Mouse (Mus musculus): ENCODE measurements around the gene Eprs. TPM values are rescaled to one million over a fixed set of nuclear protein-coding genes. Genes with fewer than 3 reads are reported as not detected.

The Eprs gene
- polyA plus RNA-seq, 1 experiment from 2014 or later: 110 TPM

GRCm38 (mm10) chr1:185335231-185335765, 27.5 kb upstream of the Eprs start:
- Histone ChIP-seq H3K27me3 (replicated peaks) (no peaks in the 10 kb centered on the region), H3K4me1 (replicated peaks) (peaks cover 39% of the 10 kb centered on the region), H3K4me2 (no peak overlapping the region), H3K4me3 (no peak overlapping the region), H3K27ac (ENCODE audit: poor library complexity, severe bottlenecking) (no peak overlapping the region), H3K9me3 (replicated peaks) (no peaks in the 10 kb centered on the region), H3K9ac (no peak overlapping the region), H3K36me3 (peaks cover 12% of the 10 kb centered on the region)
- WGBS: 66% methylated on average over 6 of the region's 6 CpGs
- no peak for ATAC-seq (ENCODE audit: insufficient number of reproducible peaks, low FRiP score)

GRCm38 (mm10) chr1:185336535-185336934, 26.3 kb upstream of the Eprs start:
- peaks cover 24% of the 10 kb centered on the region for H3K36me3 ChIP-seq
- H3K9ac ChIP-seq: no peak overlapping the region
- H3K27me3 ChIP-seq (replicated peaks): no peaks in the 10 kb centered on the region
- H3K4me1 ChIP-seq (replicated peaks): peaks cover 39% of the 10 kb centered on the region
- H3K4me3 ChIP-seq: no peak overlapping the region
- no peaks in the 10 kb centered on the region for H3K9me3 ChIP-seq (replicated peaks)
- no peak overlapping the region for H3K27ac ChIP-seq (ENCODE audit: poor library complexity, severe bottlenecking)
- WGBS: 48% methylated on average over 3 of the region's 3 CpGs
- H3K4me2 ChIP-seq: no peak overlapping the region
- ATAC-seq (ENCODE audit: insufficient number of reproducible peaks, low FRiP score): no peak

GRCm38 (mm10) chr1:185342441-185342840, 20.4 kb upstream of the Eprs start:
- H3K27ac ChIP-seq (ENCODE audit: poor library complexity, severe bottlenecking): no peak overlapping the region
- no peaks in the 10 kb centered on the region for H3K9me3 ChIP-seq (replicated peaks)
- 93% methylated on average over 4 of the region's 4 CpGs for WGBS
- H3K27me3 ChIP-seq (replicated peaks): no peaks in the 10 kb centered on the region
- no peak overlapping the region for H3K9ac ChIP-seq
- H3K4me3 ChIP-seq: no peak overlapping the region
- no peak overlapping the region for H3K4me2 ChIP-seq
- peaks cover 76% of the 10 kb centered on the region for H3K36me3 ChIP-seq
- ATAC-seq (ENCODE audit: insufficient number of reproducible peaks, low FRiP score): no peak
- H3K4me1 ChIP-seq (replicated peaks): peaks cover 6% of the 10 kb centered on the region

GRCm38 (mm10) chr1:185343422-185343821, 19.4 kb upstream of the Eprs start:
- no peak for ATAC-seq (ENCODE audit: insufficient number of reproducible peaks, low FRiP score)
- H3K27ac ChIP-seq (ENCODE audit: poor library complexity, severe bottlenecking): no peak overlapping the region
- no peaks in the 10 kb centered on the region for H3K9me3 ChIP-seq (replicated peaks)
- no peak overlapping the region for H3K9ac ChIP-seq
- peaks cover 4% of the 10 kb centered on the region; the same call in 1 of the 2 replicates for H3K4me1 ChIP-seq (replicated peaks)
- peaks cover 84% of the 10 kb centered on the region for H3K36me3 ChIP-seq
- no peak overlapping the region for H3K4me2 ChIP-seq
- WGBS: 79% methylated on average over 8 of the region's 8 CpGs
- H3K27me3 ChIP-seq (replicated peaks): no peaks in the 10 kb centered on the region
- no peak overlapping the region for H3K4me3 ChIP-seq

GRCm38 (mm10) chr1:185346188-185346587, 16.7 kb upstream of the Eprs start:
- Histone ChIP-seq H3K27me3 (replicated peaks) (no peaks in the 10 kb centered on the region), H3K9me3 (replicated peaks) (no peaks in the 10 kb centered on the region), H3K4me3 (no peak overlapping the region), H3K4me2 (no peak overlapping the region), H3K9ac (no peak overlapping the region), H3K27ac (ENCODE audit: poor library complexity, severe bottlenecking) (no peak overlapping the region), H3K36me3 (peaks cover 89% of the 10 kb centered on the region), H3K4me1 (replicated peaks) (no peaks in the 10 kb centered on the region)
- 72% methylated on average over 10 of the region's 10 CpGs for WGBS
- no peak for ATAC-seq (ENCODE audit: insufficient number of reproducible peaks, low FRiP score)

- Histone ChIP-seq H3K4me2 (no peak overlapping the region), H3K9ac (no peak overlapping the region), H3K9me3 (replicated peaks) (no peaks in the 10 kb centered on the region), H3K4me3 (no peak overlapping the region), H3K36me3 (peaks cover 81% of the 10 kb centered on the region), H3K4me1 (replicated peaks) (no peaks in the 10 kb centered on the region), H3K27ac (ENCODE audit: poor library complexity, severe bottlenecking) (no peak overlapping the region), H3K27me3 (replicated peaks) (no peaks in the 10 kb centered on the region)
- WGBS: 91% methylated on average over 14 of the region's 14 CpGs
- no peak for ATAC-seq (ENCODE audit: insufficient number of reproducible peaks, low FRiP score)
These were observed 13.1 kb upstream of the Eprs start for GRCm38 (mm10) chr1:185349741-185350140.

- 94% methylated on average over 4 of the region's 4 CpGs for WGBS
- Histone ChIP-seq H3K27ac (ENCODE audit: poor library complexity, severe bottlenecking) (no peak overlapping the region), H3K4me3 (no peak overlapping the region), H3K36me3 (peaks cover 80% of the 10 kb centered on the region), H3K4me1 (replicated peaks) (no peaks in the 10 kb centered on the region), H3K4me2 (no peak overlapping the region), H3K9ac (no peak overlapping the region), H3K9me3 (replicated peaks) (no peaks in the 10 kb centered on the region), H3K27me3 (replicated peaks) (no peaks in the 10 kb centered on the region)
- ATAC-seq (ENCODE audit: insufficient number of reproducible peaks, low FRiP score): no peak
These were observed 12.2 kb upstream of the Eprs start for GRCm38 (mm10) chr1:185350611-185351010.

GRCm38 (mm10) chr1:185352151-185352550, 10.7 kb upstream of the Eprs start:
- Histone ChIP-seq H3K9me3 (replicated peaks) (no peaks in the 10 kb centered on the region), H3K4me3 (no peak overlapping the region), H3K36me3 (peaks cover 80% of the 10 kb centered on the region), H3K9ac (no peak overlapping the region), H3K27ac (ENCODE audit: poor library complexity, severe bottlenecking) (no peak overlapping the region), H3K4me1 (replicated peaks) (no peaks in the 10 kb centered on the region), H3K27me3 (replicated peaks) (no peaks in the 10 kb centered on the region), H3K4me2 (no peak overlapping the region)
- WGBS: 80% methylated on average over 12 of the region's 12 CpGs
- ATAC-seq (ENCODE audit: insufficient number of reproducible peaks, low FRiP score): no peak

GRCm38 (mm10) chr1:185353351-185353750, 9.5 kb upstream of the Eprs start:
- 91% methylated on average over 8 of the region's 8 CpGs for WGBS
- ATAC-seq (ENCODE audit: insufficient number of reproducible peaks, low FRiP score): no peak

GRCm38 (mm10) chr1:185354731-185355130, 8.1 kb upstream of the Eprs start:
- no peak overlapping the region for H3K9ac ChIP-seq
- no peak overlapping the region for H3K4me2 ChIP-seq
- no peak overlapping the region for H3K4me3 ChIP-seq
- peaks cover 67% of the 10 kb centered on the region for H3K36me3 ChIP-seq
- H3K27ac ChIP-seq (ENCODE audit: poor library complexity, severe bottlenecking): no peak overlapping the region
- 88% methylated on average over 4 of the region's 4 CpGs for WGBS
- H3K9me3 ChIP-seq (replicated peaks): no peaks in the 10 kb centered on the region
- no peaks in the 10 kb centered on the region for H3K4me1 ChIP-seq (replicated peaks)
- no peak for ATAC-seq (ENCODE audit: insufficient number of reproducible peaks, low FRiP score)
- no peaks in the 10 kb centered on the region for H3K27me3 ChIP-seq (replicated peaks)

More at GRCm38 (mm10) chr1:185353351-185353750, 9.5 kb upstream of the Eprs start:
- Histone ChIP-seq H3K4me2 (no peak overlapping the region), H3K27ac (ENCODE audit: poor library complexity, severe bottlenecking) (no peak overlapping the region), H3K9ac (no peak overlapping the region), H3K36me3 (peaks cover 76% of the 10 kb centered on the region), H3K4me1 (replicated peaks) (no peaks in the 10 kb centered on the region), H3K27me3 (replicated peaks) (no peaks in the 10 kb centered on the region), H3K9me3 (replicated peaks) (no peaks in the 10 kb centered on the region), H3K4me3 (no peak overlapping the region)

- H3K36me3 ChIP-seq: peaks cover 52% of the 10 kb centered on the region
- no peak for ATAC-seq (ENCODE audit: insufficient number of reproducible peaks, low FRiP score)
These were observed 6.6 kb upstream of the Eprs start for GRCm38 (mm10) chr1:185356246-185356645.

GRCm38 (mm10) chr1:185358211-185358610, 4.6 kb upstream of the Eprs start:
- no peaks in the 10 kb centered on the region for H3K9me3 ChIP-seq (replicated peaks)
- no peak overlapping the region for H3K9ac ChIP-seq
- 80% methylated on average over 4 of the region's 4 CpGs for WGBS
- peaks cover 7% of the 10 kb centered on the region; the same call in 1 of the 2 replicates for H3K4me1 ChIP-seq (replicated peaks)
- H3K4me3 ChIP-seq: no peak overlapping the region
- H3K4me2 ChIP-seq: no peak overlapping the region
- no peak overlapping the region for H3K27ac ChIP-seq (ENCODE audit: poor library complexity, severe bottlenecking)
- H3K36me3 ChIP-seq: peaks cover 38% of the 10 kb centered on the region
- no peaks in the 10 kb centered on the region for H3K27me3 ChIP-seq (replicated peaks)
- ATAC-seq (ENCODE audit: insufficient number of reproducible peaks, low FRiP score): no peak

More at GRCm38 (mm10) chr1:185356246-185356645, 6.6 kb upstream of the Eprs start:
- WGBS: 92% methylated on average over 8 of the region's 8 CpGs
- Histone ChIP-seq H3K9me3 (replicated peaks) (no peaks in the 10 kb centered on the region), H3K27ac (ENCODE audit: poor library complexity, severe bottlenecking) (no peak overlapping the region), H3K27me3 (replicated peaks) (no peaks in the 10 kb centered on the region), H3K4me1 (replicated peaks) (no peaks in the 10 kb centered on the region), H3K9ac (no peak overlapping the region), H3K4me2 (no peak overlapping the region), H3K4me3 (no peak overlapping the region)
